Mouse (Mus musculus) midbrain, embryonic 10.5 days (tissue): ENCODE data around the gene Elovl6. TPM values are rescaled to one million over a fixed set of nuclear protein-coding genes. Genes with fewer than 3 reads are reported as not detected.

ENCODE experiments used
- DNase-seq: peaks from one replicate; pipeline ENCODE4 v3.0.0-alpha.2; 2017; ENCODE audit warnings: low spot score
- H3K27ac ChIP-seq: fragments of 300-500 bp; sonication (generic); replicated peaks from 2 replicates; pipeline ENCODE4 v1.5.1; 2016; ENCODE audit warnings: mild to moderate bottlenecking
- H3K27me3 ChIP-seq: fragments of 300-500 bp; sonication (generic); 2 replicates; pipeline ENCODE4 v1.6.1; 2016; ENCODE audit warnings: low read depth, mild to moderate bottlenecking; ENCODE audit not compliant: poor library complexity, severe bottlenecking
- H3K36me3 ChIP-seq: fragments of 300-500 bp; sonication (generic); 2 replicates; pipeline ENCODE4 v1.6.1; 2016; ENCODE audit warnings: mild to moderate bottlenecking, moderate library complexity
- H3K4me1 ChIP-seq: fragments of 300-500 bp; sonication (generic); 2 replicates; pipeline ENCODE4 v1.6.1; 2016
- H3K4me3 ChIP-seq: fragments of 300-500 bp; sonication (generic); 2 replicates; pipeline ENCODE4 v1.5.1; 2016; ENCODE audit warnings: mild to moderate bottlenecking, moderate library complexity
- H3K9me3 ChIP-seq: fragments of 300-500 bp; sonication (generic); replicated peaks from 2 replicates; pipeline ENCODE4 v1.6.1; 2016; ENCODE audit warnings: mild to moderate bottlenecking
- WGBS: fragments of 180-500 bp; shearing (Covaris S2); methylation state at CpG from one replicate; pipeline ENCODE4 v1.1.7; 2016; 5-methylcytosine and 5-hydroxymethylcytosine counted together
- polyA plus RNA-seq: library from polyadenylated mRNA; unstranded; fragments of >200 nt; fragmentation: Nextera tagmentation; extraction: Ambion mirVana; gene quantifications from 2 replicates; pipeline ENCODE4 v1.2.1, GENCODE M21; 2016

Gene Elovl6
- polyA plus RNA-seq = 39.5 TPM in 2 replicates

DNA sequence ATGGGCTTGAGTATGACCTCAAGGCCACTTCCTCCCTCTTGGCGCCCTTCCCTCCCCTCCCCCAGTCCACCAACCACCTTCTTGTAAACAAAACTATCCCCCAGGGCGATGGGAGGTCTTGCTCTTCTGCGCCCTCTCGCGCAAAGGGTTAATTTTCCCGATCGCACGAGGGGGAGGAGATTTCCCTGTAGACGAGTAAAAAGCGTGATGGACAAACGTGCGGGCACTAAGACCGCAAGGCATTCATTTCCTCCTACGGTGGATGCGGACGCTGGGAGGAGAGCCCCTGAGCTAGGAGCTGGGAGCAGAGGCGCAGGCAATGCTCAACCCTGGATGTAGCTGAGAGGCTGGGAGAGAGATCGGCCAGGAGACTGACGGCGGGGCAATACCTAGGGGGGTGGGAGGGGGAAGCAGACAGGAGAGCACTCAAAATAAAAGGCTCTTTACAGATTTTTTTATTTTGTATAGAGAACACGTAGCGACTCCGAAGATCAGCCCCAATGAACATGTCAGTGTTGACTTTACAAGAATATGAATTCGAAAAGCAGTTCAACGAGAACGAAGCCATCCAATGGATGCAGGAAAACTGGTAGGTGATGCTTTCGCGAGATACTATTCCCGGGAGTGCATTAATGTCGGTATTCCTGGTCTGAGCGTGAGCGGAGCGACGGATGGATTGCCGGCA lies at the start of gene Elovl6:
Gene Elovl6 (plus strand): TSS at position 176 of the 685 bp plus-strand sequence.
- Histone ChIP-seq H3K4me3 (peak within 1 kb of the TSS; percentile 91), H3K36me3 (no peaks in the 10 kb centered on the region), H3K9me3 (no peaks in the 10 kb centered on the region), H3K27ac (peak within 1 kb of the TSS; percentile 100), H3K27me3 (no peaks in the 10 kb centered on the region), H3K4me1 (peaks cover 40% of the 10 kb centered on the region)
- WGBS = 0% methylated on average over 35 of the region's 35 CpGs
- DNase-seq = peak; percentile 89

DNA sequence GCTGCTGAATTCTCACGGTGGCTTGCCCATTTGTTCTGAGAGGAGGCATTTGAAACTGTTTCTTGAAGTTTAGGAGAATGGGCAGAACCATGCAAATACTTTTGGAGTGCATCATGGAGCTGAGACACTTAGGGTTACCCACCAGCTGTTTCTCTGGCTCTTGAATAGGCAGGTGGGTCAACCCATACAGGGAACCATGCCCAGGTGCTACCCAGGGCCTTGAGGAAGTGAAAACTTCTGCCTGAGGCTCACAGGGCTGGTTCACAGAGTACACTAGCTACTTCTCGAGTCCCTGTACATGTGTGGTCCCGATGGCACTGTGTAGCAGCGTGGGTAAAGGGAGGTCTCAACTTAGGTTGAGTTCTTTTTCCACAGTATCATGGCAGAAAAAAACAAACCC lies 43.4 kb upstream of the Elovl6 start:
- no peak overlapping the region for H3K27ac ChIP-seq

DNA sequence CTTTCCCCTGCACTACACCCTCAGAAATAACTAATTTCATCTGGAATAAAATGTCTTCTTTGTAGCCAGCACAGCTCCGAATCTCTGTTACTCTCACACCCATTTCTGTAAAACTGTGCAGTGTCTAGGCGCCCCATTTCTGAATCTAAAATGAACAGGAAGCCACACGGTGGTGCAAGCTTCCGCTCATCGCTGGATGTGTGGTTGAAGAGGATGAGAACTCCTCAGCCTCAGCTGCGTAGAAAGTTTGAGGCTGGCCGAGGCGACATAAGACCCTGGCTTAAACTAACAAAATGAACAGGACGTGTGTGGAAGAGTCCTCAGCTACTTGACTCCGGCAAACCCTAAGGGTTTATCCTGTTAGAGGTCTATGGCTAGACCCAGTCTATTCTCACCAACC lies 38.0 kb upstream of the Elovl6 start:
- Histone ChIP-seq H3K36me3 (no peaks in the 10 kb centered on the region), H3K4me3 (no peak overlapping the region), H3K27ac (no peak overlapping the region), H3K4me1 (no peaks in the 10 kb centered on the region), H3K27me3 (no peaks in the 10 kb centered on the region), H3K9me3 (no peaks in the 10 kb centered on the region)
- DNase-seq = no peak
- WGBS = 89% methylated on average over 10 of the region's 10 CpGs

More for the DNA sequence above, 43.4 kb upstream of the Elovl6 start:
- no peak overlapping the region for H3K4me3 ChIP-seq
- H3K27me3 ChIP-seq = no peaks in the 10 kb centered on the region
- no peak for DNase-seq
- 85% methylated on average over 4 of the region's 4 CpGs for WGBS
- H3K36me3 ChIP-seq = no peaks in the 10 kb centered on the region
- H3K9me3 ChIP-seq = no peaks in the 10 kb centered on the region
- H3K4me1 ChIP-seq = no peaks in the 10 kb centered on the region

DNA sequence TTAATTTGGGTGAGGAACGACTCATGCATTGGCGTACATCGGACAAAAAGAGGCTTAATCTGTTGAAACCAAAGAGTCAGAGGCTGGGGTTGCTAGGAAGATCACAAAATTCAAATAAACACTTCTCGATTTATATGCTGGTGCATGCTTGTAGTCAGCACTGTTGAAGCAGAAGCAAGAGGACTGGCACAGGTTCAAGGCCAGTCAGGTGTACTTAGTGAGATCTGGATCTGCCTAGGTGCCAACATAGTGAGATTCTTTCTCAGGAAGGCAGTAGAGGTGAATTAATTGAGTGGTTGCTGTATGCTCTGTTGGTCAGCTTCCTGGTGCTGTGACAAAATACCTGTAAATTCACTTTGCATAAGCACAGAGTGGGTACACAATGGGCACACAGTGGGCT lies 37.4 kb upstream of the Elovl6 start:
- Histone ChIP-seq H3K27me3 (no peaks in the 10 kb centered on the region), H3K9me3 (no peaks in the 10 kb centered on the region), H3K4me3 (no peak overlapping the region), H3K36me3 (no peaks in the 10 kb centered on the region), H3K4me1 (no peaks in the 10 kb centered on the region), H3K27ac (no peak overlapping the region)
- WGBS = 86% methylated on average over 4 of the region's 4 CpGs
- no peak for DNase-seq

DNA sequence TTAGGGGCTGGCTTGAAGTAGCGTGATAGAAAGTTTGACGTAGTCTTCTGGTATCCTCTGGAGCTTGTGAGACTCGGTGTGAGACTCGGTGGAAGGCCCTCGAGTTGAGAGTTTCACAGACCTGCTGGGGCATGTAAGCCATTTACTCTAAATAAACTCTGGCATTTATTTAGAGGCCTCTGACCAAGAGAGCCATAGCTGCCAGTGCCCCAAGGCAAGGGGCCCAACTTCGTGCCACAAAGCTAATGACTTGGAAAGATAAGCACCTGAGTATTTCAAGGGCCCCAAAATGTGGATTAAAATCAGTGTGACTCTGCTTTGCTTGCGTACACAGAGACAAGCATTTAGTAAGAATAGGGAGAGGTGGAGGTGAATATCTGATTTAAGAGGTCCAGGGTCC lies 28.4 kb upstream of the Elovl6 start:
- DNase-seq = no peak
- Histone ChIP-seq H3K9me3 (no peaks in the 10 kb centered on the region), H3K4me3 (no peak overlapping the region), H3K4me1 (no peaks in the 10 kb centered on the region), H3K36me3 (no peaks in the 10 kb centered on the region), H3K27ac (no peak overlapping the region), H3K27me3 (no peaks in the 10 kb centered on the region)
- WGBS = 85% methylated on average over 7 of the region's 7 CpGs

DNA sequence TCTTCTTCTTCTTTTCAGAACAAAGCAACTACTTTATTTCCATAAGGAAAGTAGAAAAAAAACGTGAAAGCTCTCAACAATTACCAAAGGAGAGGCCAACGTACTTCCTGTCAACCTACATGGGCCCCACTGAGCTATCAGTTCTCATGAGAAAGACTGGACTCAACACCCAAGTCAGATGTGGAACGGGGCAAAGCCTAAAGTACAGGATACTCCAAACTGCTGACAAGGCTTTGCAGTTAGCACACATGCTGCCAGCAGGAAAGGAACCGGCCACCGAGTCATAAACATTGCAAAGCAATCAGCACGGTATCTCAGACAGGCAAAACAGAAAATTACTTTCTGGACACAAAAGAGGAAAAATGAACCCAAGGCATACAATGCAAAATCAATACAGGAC lies 27.2 kb upstream of the Elovl6 start:
- DNase-seq = no peak
- Histone ChIP-seq H3K4me1 (no peaks in the 10 kb centered on the region), H3K9me3 (no peaks in the 10 kb centered on the region), H3K36me3 (no peaks in the 10 kb centered on the region), H3K4me3 (no peak overlapping the region), H3K27me3 (no peaks in the 10 kb centered on the region), H3K27ac (no peak overlapping the region)
- 83% methylated on average over 6 of the region's 6 CpGs for WGBS

DNA sequence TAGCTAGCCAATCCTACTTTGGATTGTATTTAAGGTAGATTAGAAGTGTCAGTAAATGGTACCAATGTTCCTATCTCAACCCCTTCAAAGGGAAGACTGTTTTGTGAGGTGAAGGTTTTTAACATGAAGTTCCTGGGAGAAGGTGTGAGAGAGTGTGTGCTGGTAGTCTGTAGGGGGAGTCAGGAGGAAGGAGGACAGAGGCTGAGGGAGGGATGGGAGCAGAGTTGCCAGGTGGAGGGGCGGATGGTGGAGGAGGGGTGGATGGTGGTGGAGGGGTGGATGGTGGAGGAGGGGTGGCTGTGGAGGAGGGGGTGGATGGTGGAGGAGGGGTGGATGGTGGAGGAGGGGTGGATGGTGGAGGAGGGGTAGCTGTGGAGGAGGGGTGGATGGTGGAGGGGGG lies 24.4 kb upstream of the Elovl6 start:
- Histone ChIP-seq H3K4me3 (no peak overlapping the region), H3K4me1 (no peaks in the 10 kb centered on the region), H3K27me3 (no peaks in the 10 kb centered on the region), H3K9me3 (no peaks in the 10 kb centered on the region), H3K27ac (no peak overlapping the region), H3K36me3 (no peaks in the 10 kb centered on the region)
- DNase-seq = no peak
- WGBS = 100% methylated on average over 1 of the region's 1 CpGs

DNA sequence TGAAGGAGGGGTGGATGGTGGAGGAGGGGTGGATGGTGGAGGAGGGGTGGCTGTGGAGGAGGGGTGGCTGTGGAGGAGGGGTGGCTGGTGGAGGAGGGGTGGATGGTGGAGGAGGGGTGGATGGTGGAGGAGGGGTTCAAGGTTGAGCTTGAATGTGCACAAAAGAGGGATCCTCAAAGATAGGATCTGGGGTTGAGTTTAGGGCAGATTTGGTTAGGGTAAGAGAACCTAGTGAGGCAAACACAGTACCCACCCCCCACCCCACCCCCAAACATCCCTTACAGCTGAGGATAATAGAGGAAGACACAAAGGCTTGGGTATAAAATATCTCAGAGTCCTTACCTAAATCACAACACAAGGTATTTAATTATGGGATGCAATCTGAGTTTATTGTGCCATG lies 23.6 kb upstream of the Elovl6 start:
- no peaks in the 10 kb centered on the region for H3K27me3 ChIP-seq
- no peak for DNase-seq
- H3K4me1 ChIP-seq = no peaks in the 10 kb centered on the region

DNA sequence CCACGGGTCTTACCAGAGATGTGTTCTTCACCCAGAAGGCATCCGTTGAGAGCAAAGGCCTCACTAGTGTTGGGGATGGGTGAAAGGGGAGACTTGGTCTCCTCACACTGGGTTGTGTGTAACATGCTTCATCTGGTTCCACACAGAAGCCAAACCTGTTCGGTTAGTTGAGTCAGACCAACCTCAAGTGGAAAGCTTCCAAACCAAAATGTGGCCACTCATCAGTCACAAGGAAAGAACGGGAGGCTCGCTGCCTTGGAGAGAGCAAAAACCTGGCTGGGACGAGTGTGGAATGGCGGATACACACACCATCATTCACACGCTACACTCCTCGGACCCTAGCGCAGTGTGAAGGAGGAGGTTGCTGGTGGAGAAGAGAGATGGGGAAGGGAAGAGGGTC lies 22.4 kb upstream of the Elovl6 start:
- no peak overlapping the region for H3K27ac ChIP-seq
- H3K27me3 ChIP-seq = no peaks in the 10 kb centered on the region
- no peaks in the 10 kb centered on the region for H3K4me1 ChIP-seq
- no peaks in the 10 kb centered on the region for H3K36me3 ChIP-seq
- WGBS = 92% methylated on average over 10 of the region's 10 CpGs
- H3K9me3 ChIP-seq = no peaks in the 10 kb centered on the region
- no peak overlapping the region for H3K4me3 ChIP-seq
- DNase-seq = no peak

More for the DNA sequence above, 23.6 kb upstream of the Elovl6 start:
- Histone ChIP-seq H3K27ac (no peak overlapping the region), H3K36me3 (no peaks in the 10 kb centered on the region), H3K4me3 (no peak overlapping the region), H3K9me3 (no peaks in the 10 kb centered on the region)

DNA sequence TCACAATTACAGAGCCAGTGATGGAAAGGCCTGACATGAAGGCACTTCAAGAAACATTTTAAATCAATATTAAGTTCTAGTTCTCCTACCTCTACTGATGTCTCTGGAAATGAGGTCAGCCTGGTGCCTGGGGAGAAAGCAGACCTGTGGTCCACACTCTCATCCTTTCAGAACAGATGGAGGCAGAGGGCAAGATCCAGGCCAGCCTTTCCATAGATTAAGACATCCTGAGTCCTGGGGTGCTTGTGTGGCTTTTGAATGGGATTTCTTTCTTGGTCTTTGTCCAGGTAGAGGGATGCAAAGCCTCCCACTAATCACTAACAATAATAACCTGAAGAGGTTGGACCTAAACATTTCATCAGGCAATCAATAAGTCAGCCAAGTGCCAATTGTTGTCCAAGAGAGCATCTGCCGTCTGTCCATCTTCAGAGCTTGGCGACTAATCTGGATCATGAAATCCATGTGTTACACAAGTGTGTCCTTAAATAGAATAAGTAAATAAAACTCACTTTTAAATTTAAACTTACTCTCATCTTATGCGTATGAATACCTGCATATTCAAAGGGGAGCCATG lies 16.2 kb upstream of the Elovl6 start:
- H3K36me3 ChIP-seq = no peaks in the 10 kb centered on the region
- H3K27ac ChIP-seq = no peak overlapping the region
- no peaks in the 10 kb centered on the region for H3K9me3 ChIP-seq
- H3K4me1 ChIP-seq = no peaks in the 10 kb centered on the region
- H3K4me3 ChIP-seq = no peak overlapping the region
- 88% methylated on average over 3 of the region's 3 CpGs for WGBS
- no peak for DNase-seq
- H3K27me3 ChIP-seq = no peaks in the 10 kb centered on the region

DNA sequence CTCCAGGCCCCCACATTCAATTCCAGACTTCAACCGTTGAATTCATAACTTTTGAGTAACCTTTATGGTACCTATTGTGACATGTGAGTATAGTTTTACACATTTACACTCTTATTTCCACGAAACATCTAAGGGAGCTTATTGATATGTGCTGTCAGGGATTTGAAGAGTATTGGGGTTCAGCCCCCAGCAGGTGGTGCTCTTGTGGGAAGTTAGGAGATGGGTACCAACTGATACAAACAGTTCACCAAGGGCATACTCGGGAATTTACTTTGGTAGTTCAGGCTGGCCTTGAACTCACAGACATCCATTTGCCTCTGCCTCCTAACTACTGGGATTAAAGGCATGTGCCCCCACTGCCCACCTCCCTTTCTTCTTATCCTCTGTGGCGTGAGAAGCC lies 11.7 kb upstream of the Elovl6 start:
- H3K27ac ChIP-seq = no peak overlapping the region
- no peak overlapping the region for H3K4me3 ChIP-seq
- H3K36me3 ChIP-seq = no peaks in the 10 kb centered on the region
- no peaks in the 10 kb centered on the region for H3K27me3 ChIP-seq
- H3K4me1 ChIP-seq = no peaks in the 10 kb centered on the region
- H3K9me3 ChIP-seq = no peaks in the 10 kb centered on the region
- WGBS = 82% methylated on average over 4 of the region's 4 CpGs
- DNase-seq = no peak

DNA sequence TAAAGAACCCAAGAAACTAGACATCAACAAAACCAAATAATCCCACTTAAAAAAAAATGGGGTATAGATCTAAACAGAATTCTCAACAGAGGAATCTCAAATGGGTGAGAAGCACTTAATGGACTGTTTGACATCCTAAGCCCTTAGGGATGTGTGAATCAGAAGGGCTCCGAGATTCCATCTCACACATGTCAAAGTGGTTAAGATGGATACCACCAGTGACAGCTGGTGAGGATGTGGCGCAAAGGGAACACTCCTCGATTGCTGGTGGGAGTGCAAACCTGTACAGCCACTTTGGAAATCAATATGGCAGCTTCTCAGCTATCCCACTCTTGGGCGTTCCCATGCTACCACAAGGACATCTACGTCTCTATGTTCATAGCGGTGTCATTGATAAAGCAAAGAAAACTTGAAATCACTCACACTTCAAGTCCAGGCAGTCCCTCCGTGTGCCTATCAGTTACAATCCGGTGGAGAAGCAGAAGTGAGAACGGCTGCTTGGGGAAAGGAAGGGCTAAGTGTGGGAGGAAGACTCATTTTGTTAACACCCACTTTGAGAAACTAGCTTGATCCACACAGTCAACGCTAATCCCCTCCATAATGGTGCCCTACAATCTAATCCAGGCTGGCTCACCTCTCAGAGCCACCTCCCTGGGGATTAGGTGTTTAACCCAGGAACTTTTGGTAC lies 8.6 kb upstream of the Elovl6 start:
- Histone ChIP-seq H3K4me1 (no peaks in the 10 kb centered on the region), H3K27me3 (no peaks in the 10 kb centered on the region), H3K27ac (no peak overlapping the region), H3K36me3 (no peaks in the 10 kb centered on the region), H3K9me3 (no peaks in the 10 kb centered on the region), H3K4me3 (no peak overlapping the region)
- DNase-seq = no peak
- 91% methylated on average over 10 of the region's 10 CpGs for WGBS

DNA sequence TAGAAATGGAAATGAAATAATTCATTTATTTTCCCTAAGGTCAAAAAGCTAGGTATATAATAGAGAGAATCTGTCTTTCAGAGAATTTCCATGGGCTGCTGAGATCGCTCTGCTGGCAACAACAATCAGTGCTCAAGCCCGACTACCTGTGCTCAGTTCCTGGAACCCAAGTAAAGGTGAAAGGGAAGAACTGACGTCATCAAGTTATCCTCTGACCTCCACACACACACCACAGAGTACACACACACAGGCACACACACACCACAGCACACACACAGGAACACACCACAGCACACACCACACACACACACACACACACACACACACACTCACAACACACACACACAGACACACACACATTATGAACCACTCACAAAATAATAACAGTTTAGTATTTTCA lies 5.1 kb upstream of the Elovl6 start:
- WGBS = 86% methylated on average over 3 of the region's 3 CpGs
- DNase-seq = no peak
- no peaks in the 10 kb centered on the region for H3K36me3 ChIP-seq
- no peak overlapping the region for H3K27ac ChIP-seq
- H3K4me1 ChIP-seq = peaks cover 5% of the 10 kb centered on the region
- H3K27me3 ChIP-seq = no peaks in the 10 kb centered on the region
- H3K4me3 ChIP-seq = no peak overlapping the region
- H3K9me3 ChIP-seq = no peaks in the 10 kb centered on the region
